Comparison of ENCODE assay signal across 8 mouse cellular contexts in the genomic region with DNA sequence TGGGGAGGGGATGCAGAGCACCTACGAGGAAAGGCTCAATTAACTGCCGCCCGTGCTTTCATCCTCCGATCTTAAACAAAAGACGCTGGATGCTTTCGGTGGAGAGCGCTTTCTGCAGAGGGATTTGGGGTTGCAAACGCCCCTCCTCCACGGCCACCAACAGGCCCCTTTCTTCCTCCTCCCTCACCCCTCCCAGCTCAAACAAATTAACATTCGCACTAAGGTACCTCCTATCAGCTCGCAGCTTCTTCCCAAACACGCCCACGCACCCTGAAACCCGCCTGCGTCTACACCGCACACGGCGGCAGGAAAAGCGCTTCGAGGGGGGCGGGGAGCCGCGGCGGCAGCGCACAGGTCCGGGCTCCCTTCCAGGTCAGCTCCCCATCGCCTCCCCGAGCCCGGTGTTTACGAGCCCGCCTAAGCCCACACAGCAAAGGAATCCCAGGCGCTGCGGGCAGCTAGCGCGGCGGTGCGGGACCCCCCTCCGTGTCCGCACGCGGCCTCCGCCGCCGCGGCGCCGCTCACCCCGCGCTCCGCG. TPM values are rescaled to one million over a fixed set of nuclear protein-coding genes. Genes with fewer than 3 reads are reported as not detected.
DNase-seq lines count a peak whose midpoint lies in the region; ATAC-seq and TF ChIP-seq lines count a peak whose summit lies in the region.

No protein-coding gene starts in this region.

- H3K4me1 ChIP-seq in forebrain, embryonic 11.5 days (replicated peaks; ENCODE audit: control insufficient read depth, insufficient read depth, low read length): no peaks in the 10 kb centered on the region; the same call in 1 of the 2 replicates
- H3K4me1 ChIP-seq in lung, adult 2 months (ENCODE audit: control insufficient read depth, insufficient read depth, low read length): peaks cover 4% of the 10 kb centered on the region; the same call in 1 of the 2 replicates
- H3K4me1 ChIP-seq in olfactory bulb, adult 2 months (ENCODE audit: control insufficient read depth, insufficient read depth, low read length): peaks cover 3% of the 10 kb centered on the region; the same call in 1 of the 2 replicates

- H3K9me3 ChIP-seq in forebrain, embryonic 11.5 days (ENCODE audit: control insufficient read depth, low read length): no peaks in the 10 kb centered on the region

- no peaks in the 10 kb centered on the region for H3K27me3 ChIP-seq in forebrain, embryonic 11.5 days (ENCODE audit: control insufficient read depth, insufficient read depth, low read length)

- peak overlapping the region; percentile 92 for H3K27ac ChIP-seq in forebrain, embryonic 11.5 days (ENCODE audit: low read depth, low read length)
- peak overlapping the region; percentile 81 for H3K27ac ChIP-seq in olfactory bulb, adult 2 months (ENCODE audit: insufficient read depth, low read depth, low read length)

- intact Hi-C loops in heart, postnatal 25 days (cut with DNase I): no loop called here

- ATAC-seq in forebrain, embryonic 11.5 days (replicated peaks; ENCODE audit: low FRiP score): peak; percentile 85

- WGBS in forebrain, embryonic 11.5 days: under 1% methylated on average over 49 of the region's 51 CpGs
- WGBS in lung, adult 2 months: 2% methylated on average over 51 of the region's 51 CpGs
- under 1% methylated on average over 51 of the region's 51 CpGs for WGBS in olfactory bulb, adult 2 months

- TF ChIP-seq POLR2A in lung, adult 2 months (IDR thresholded peaks at IDR 0.05; ENCODE audit: borderline replicate concordance, extremely low read depth, low read depth, low read length): no peak
- TF ChIP-seq POLR2A in olfactory bulb, adult 2 months (IDR thresholded peaks at IDR 0.05; ENCODE audit: insufficient read depth, low read depth, low read length): 0 out of 2 replicates have a peak, but pooled peaks have one; percentile 13

- TF ChIP-seq CTCF in lung, adult 2 months (IDR thresholded peaks at IDR 0.05; ENCODE audit: insufficient read depth, low read length): no peak
- no peak for TF ChIP-seq CTCF in olfactory bulb, adult 2 months (IDR thresholded peaks at IDR 0.05; ENCODE audit: insufficient read depth, low read depth, low read length)

- H3K4me2 ChIP-seq in forebrain, embryonic 11.5 days (ENCODE audit: low read depth, low read length, severe bottlenecking): peak overlapping the region; percentile 93

- peak overlapping the region; percentile 87 for H3K9ac ChIP-seq in forebrain, embryonic 11.5 days (ENCODE audit: low read length)

- peak overlapping the region; percentile 93 for H3K4me3 ChIP-seq in forebrain, embryonic 11.5 days (ENCODE audit: low read depth, low read length)
- H3K4me3 ChIP-seq in lung, adult 2 months (replicated peaks; ENCODE audit: extremely low read depth, low read depth, low read length): peak overlapping the region; percentile 70
- peak overlapping the region; percentile 99 for H3K4me3 ChIP-seq in olfactory bulb, adult 2 months (ENCODE audit: insufficient read depth, low read depth, low read length)

- no peaks in the 10 kb centered on the region for H3K36me3 ChIP-seq in forebrain, embryonic 11.5 days (ENCODE audit: control insufficient read depth, insufficient read depth, low read length)

- DNase-seq in CD8-positive naive resting alpha-beta T cell, adult 2 months (ENCODE audit: low read depth in 2 of 2, low spot score in 2 of 2): peak; percentile 59 to 75
- peak; percentile 84 for DNase-seq in brain, embryonic 18.5 days (ENCODE audit: low read depth, low spot score)
- DNase-seq in forebrain, embryonic 11.5 days (ENCODE audit: low spot score): peak; percentile 87
- DNase-seq in heart, postnatal 25 days (ENCODE audit: low spot score): peak; percentile 21
- peak; percentile 70 to 85 for DNase-seq in layer of hippocampus, adult 18-20 months (ENCODE audit: low spot score in 2 of 2)
- peak; percentile 43 for DNase-seq in lung, adult 2 months
- DNase-seq in thymus, adult 18-20 months: peak; percentile 82 to 91

RNA-seq across cellular contexts. Expression of gene Ralgps2, which starts 0.7 kb away (rescaled TPM):
- polyA plus RNA-seq in forebrain, embryonic 11.5 days (2014; fragmentation: Nextera tagmentation; extraction: Ambion mirVana): 73.8 and 82.0 TPM in 2 replicates
- 10 to 100 TPM in 1 of 2 experiments, 1 to 10 TPM in 1; 8.6 to 10.4 TPM for total RNA-seq in heart, postnatal 25 days (2021)
- 10 to 100 TPM; 64.3 to 72.6 TPM for total RNA-seq in layer of hippocampus, adult 18-20 months (2021)
- polyA plus RNA-seq in lung, adult 2 months (2012; rRNA removed): 6.3 and 7.0 TPM in 2 replicates
- polyA plus RNA-seq in olfactory bulb, adult 2 months (2012; ENCODE audit: insufficient read depth, insufficient read length, low replicate concordance, missing spikeins): not detected in 2 replicates

Comparison
In these comparisons a context has a peak if more than half of its experiments do, and no peak if none do; other contexts are left out.
1. Peak in every context shown above with its lines: DNase-seq, ATAC-seq, H3K4me3 ChIP-seq and H3K27ac ChIP-seq.
2. DNase-seq: peak in every context shown above with its lines; median percentile 87 in forebrain, embryonic 11.5 days; 86 in thymus, adult 18-20 months; 84 in brain, embryonic 18.5 days; 78 in layer of hippocampus, adult 18-20 months; 67 in CD8-positive naive resting alpha-beta T cell, adult 2 months; 43 in lung, adult 2 months; 21 in heart, postnatal 25 days.